Mouse (Mus musculus): ENCODE results near the gene Rab7b. TPM values are rescaled to one million over a fixed set of nuclear protein-coding genes. Genes with fewer than 3 reads are reported as not detected.

Gene Rab7b
- total and polyA plus RNA-seq, 2 experiments from 2014 or later, result 0.29 to 1.9 TPM

DNA sequence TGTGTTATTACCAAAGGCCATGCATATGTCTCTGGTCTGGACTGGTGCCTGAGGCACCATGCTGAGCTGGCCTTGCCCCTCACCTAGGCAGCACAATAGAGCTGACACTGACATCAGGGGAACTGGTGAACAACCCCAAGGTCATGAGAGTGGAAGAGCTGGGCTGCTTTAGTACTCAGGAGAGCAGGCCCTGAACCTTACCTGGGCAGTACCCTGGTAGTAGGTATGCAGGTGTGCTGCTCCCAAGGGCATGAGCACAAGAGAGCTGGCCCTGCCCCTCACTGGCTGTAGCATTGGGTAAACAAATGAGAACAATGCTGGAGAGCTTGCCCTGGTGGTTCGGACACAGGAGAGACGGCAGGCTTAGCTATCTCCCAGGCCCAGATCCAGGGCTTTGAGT is 6.8 kb downstream of the Rab7b start:
- Histone ChIP-seq H3K27me3 (ENCODE audit: insufficient read depth, low read length) (no peaks in the 10 kb centered on the region), H3K4me1 (ENCODE audit: insufficient read depth) (no peaks in the 10 kb centered on the region), H3K27ac (ENCODE audit: low read depth, low read length) (no peak overlapping the region), H3K4me3 (ENCODE audit: low read depth, low read length) (no peak overlapping the region), H3K4me2 (ENCODE audit: low read depth) (no peak overlapping the region), H3K9me3 (ENCODE audit: low read length) (no peaks in the 10 kb centered on the region), H3K36me3 (ENCODE audit: insufficient read depth) (no peaks in the 10 kb centered on the region), H3K9ac (no peak overlapping the region)
- WGBS, result 96% methylated on average over 2 of the region's 2 CpGs
- ATAC-seq (no peak), DNase-seq (no peak)
- no peak for TF ChIP-seq CTCF (IDR thresholded peaks at IDR 0.05; ENCODE audit: low read depth)

DNA sequence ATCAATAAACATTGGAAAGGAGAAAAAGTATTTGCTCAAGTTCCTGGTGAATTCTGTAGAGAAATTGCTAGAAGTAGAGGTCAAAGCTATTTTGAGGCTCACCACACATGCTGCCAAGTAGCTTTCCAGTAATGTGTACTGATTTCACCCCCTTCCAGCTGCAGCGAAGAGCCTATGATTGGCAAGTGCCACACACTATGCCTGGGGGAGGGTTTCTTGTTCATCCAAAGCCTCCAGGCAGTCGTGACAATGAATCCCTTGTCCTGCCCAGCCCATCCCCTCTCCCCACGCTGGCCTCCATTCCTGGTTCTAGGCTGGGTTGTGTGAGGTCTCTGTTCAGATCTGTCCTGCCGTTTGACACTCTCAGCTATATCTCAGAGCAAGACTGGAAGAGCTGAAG is 7.8 kb downstream of the Rab7b start:
- TF ChIP-seq CTCF (IDR thresholded peaks at IDR 0.05; ENCODE audit: low read depth), result no peak
- Histone ChIP-seq H3K27ac (ENCODE audit: low read depth, low read length) (no peak overlapping the region), H3K9me3 (ENCODE audit: low read length) (no peaks in the 10 kb centered on the region), H3K4me2 (ENCODE audit: low read depth) (no peak overlapping the region), H3K27me3 (ENCODE audit: insufficient read depth, low read length) (no peaks in the 10 kb centered on the region), H3K4me3 (ENCODE audit: low read depth, low read length) (no peak overlapping the region), H3K9ac (no peak overlapping the region), H3K36me3 (ENCODE audit: insufficient read depth) (no peaks in the 10 kb centered on the region), H3K4me1 (ENCODE audit: insufficient read depth) (no peaks in the 10 kb centered on the region)
- DNase-seq, result no peak
- WGBS, result 50% methylated on average over 4 of the region's 4 CpGs
- no peak for ATAC-seq

GRCm38 (mm10) chr1:131698770-131699169 is 10.3 kb downstream of the Rab7b start:
- Histone ChIP-seq H3K4me2 (ENCODE audit: low read depth) (no peak overlapping the region), H3K4me1 (ENCODE audit: insufficient read depth) (no peaks in the 10 kb centered on the region), H3K9me3 (ENCODE audit: low read length) (no peaks in the 10 kb centered on the region), H3K27me3 (ENCODE audit: insufficient read depth, low read length) (no peaks in the 10 kb centered on the region), H3K4me3 (ENCODE audit: low read depth, low read length) (no peak overlapping the region), H3K36me3 (ENCODE audit: insufficient read depth) (no peaks in the 10 kb centered on the region), H3K9ac (no peak overlapping the region), H3K27ac (ENCODE audit: low read depth, low read length) (no peak overlapping the region)
- DNase-seq (no peak), ATAC-seq (no peak)
- TF ChIP-seq CTCF (IDR thresholded peaks at IDR 0.05; ENCODE audit: low read depth), result no peak
- 91% methylated on average over 3 of the region's 3 CpGs for WGBS

GRCm38 (mm10) chr1:131699642-131700041 is 11.1 kb downstream of the Rab7b start:
- no peak for DNase-seq
- ATAC-seq, result no peak
- no peak overlapping the region for H3K4me3 ChIP-seq (ENCODE audit: low read depth, low read length)
- no peak overlapping the region for H3K9ac ChIP-seq
- no peaks in the 10 kb centered on the region for H3K4me1 ChIP-seq (ENCODE audit: insufficient read depth)
- H3K27ac ChIP-seq (ENCODE audit: low read depth, low read length), result no peak overlapping the region
- 85% methylated on average over 4 of the region's 4 CpGs for WGBS
- H3K36me3 ChIP-seq (ENCODE audit: insufficient read depth), result no peaks in the 10 kb centered on the region
- H3K4me2 ChIP-seq (ENCODE audit: low read depth), result no peak overlapping the region
- no peaks in the 10 kb centered on the region for H3K27me3 ChIP-seq (ENCODE audit: insufficient read depth, low read length)
- no peaks in the 10 kb centered on the region for H3K9me3 ChIP-seq (ENCODE audit: low read length)
- TF ChIP-seq CTCF (IDR thresholded peaks at IDR 0.05; ENCODE audit: low read depth), result no peak

- no peak for TF ChIP-seq CTCF (IDR thresholded peaks at IDR 0.05; ENCODE audit: low read depth)
- no peak for ATAC-seq
- no peak overlapping the region for H3K4me2 ChIP-seq (ENCODE audit: low read depth)
- 79% methylated on average over 5 of the region's 5 CpGs for WGBS
- H3K27ac ChIP-seq (ENCODE audit: low read depth, low read length), result no peak overlapping the region
- no peaks in the 10 kb centered on the region for H3K4me1 ChIP-seq (ENCODE audit: insufficient read depth)
- no peaks in the 10 kb centered on the region for H3K36me3 ChIP-seq (ENCODE audit: insufficient read depth)
- no peak overlapping the region for H3K9ac ChIP-seq
- no peak overlapping the region for H3K4me3 ChIP-seq (ENCODE audit: low read depth, low read length)
- H3K9me3 ChIP-seq (ENCODE audit: low read length), result no peaks in the 10 kb centered on the region
- H3K27me3 ChIP-seq (ENCODE audit: insufficient read depth, low read length), result no peaks in the 10 kb centered on the region
- DNase-seq, result no peak
Observed at GRCm38 (mm10) chr1:131700447-131700846, 12.0 kb downstream of the Rab7b start.

GRCm38 (mm10) chr1:131701391-131701790 is 12.9 kb downstream of the Rab7b start:
- TF ChIP-seq CTCF (IDR thresholded peaks at IDR 0.05; ENCODE audit: low read depth), result peak; percentile 5; the same call in 1 of the 2 replicates
- no peaks in the 10 kb centered on the region for H3K27me3 ChIP-seq (ENCODE audit: insufficient read depth, low read length)
- WGBS, result 84% methylated on average over 5 of the region's 5 CpGs
- no peaks in the 10 kb centered on the region for H3K36me3 ChIP-seq (ENCODE audit: insufficient read depth)
- no peaks in the 10 kb centered on the region for H3K4me1 ChIP-seq (ENCODE audit: insufficient read depth)
- no peak overlapping the region for H3K4me3 ChIP-seq (ENCODE audit: low read depth, low read length)
- H3K27ac ChIP-seq (ENCODE audit: low read depth, low read length), result no peak overlapping the region
- ATAC-seq, result no peak
- H3K9me3 ChIP-seq (ENCODE audit: low read length), result no peaks in the 10 kb centered on the region
- no peak overlapping the region for H3K9ac ChIP-seq
- H3K4me2 ChIP-seq (ENCODE audit: low read depth), result no peak overlapping the region
- no peak for DNase-seq

DNA sequence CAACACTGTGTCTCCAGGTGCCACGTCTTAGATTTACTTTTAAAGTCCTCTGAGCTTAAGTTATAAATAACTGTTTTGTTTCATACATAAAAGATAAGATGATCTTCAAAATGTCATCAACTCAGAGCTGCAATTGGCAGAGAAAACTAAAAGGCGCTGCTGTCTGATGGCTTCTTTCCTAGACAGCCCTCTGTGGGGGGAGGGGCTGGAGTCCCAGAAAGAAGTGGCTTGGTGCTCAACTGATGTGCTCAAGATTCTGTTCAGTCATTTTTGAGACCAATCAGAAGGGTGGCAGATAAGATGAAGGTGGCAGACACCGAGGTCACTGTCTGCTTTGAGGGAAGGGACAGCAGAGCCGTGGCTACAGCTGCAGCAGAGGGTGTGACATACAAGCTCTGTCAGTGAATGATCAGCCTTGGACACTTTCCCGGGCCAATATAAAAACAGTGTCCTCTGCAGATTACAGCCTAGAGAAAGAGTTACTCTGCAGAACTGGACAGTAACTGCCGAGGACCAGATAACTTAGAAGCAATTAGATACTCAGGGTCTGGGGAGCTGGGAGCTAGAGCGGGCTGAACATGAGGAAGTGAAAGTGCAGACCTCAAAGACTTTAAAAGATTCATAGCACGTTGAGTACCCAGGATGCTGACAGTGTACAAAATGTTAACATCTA is 13.7 kb downstream of the Rab7b start:
- Histone ChIP-seq H3K9me3 (ENCODE audit: low read length) (no peaks in the 10 kb centered on the region), H3K27me3 (ENCODE audit: insufficient read depth, low read length) (no peaks in the 10 kb centered on the region), H3K9ac (no peak overlapping the region), H3K4me3 (ENCODE audit: low read depth, low read length) (no peak overlapping the region), H3K4me1 (ENCODE audit: insufficient read depth) (no peaks in the 10 kb centered on the region), H3K36me3 (ENCODE audit: insufficient read depth) (no peaks in the 10 kb centered on the region), H3K4me2 (ENCODE audit: low read depth) (no peak overlapping the region), H3K27ac (ENCODE audit: low read depth, low read length) (no peak overlapping the region)
- WGBS, result 71% methylated on average over 8 of the region's 8 CpGs
- no peak for TF ChIP-seq CTCF (IDR thresholded peaks at IDR 0.05; ENCODE audit: low read depth)
- ATAC-seq (peak; percentile 68), DNase-seq (peak; percentile 60)
